Mouse (Mus musculus): Measurements from ENCODE around the gene Tnk2. TPM values are rescaled to one million over a fixed set of nuclear protein-coding genes. Genes with fewer than 3 reads are reported as not detected.
"Not testable (repeated sequence)": the region's sequence is repeated elsewhere in the genome, so short reads cannot be mapped to it uniquely, and the experiment has no call there.

Tnk2 gene
- total RNA-seq, 1 experiment from 2014 or later = 11.7 TPM

DNA sequence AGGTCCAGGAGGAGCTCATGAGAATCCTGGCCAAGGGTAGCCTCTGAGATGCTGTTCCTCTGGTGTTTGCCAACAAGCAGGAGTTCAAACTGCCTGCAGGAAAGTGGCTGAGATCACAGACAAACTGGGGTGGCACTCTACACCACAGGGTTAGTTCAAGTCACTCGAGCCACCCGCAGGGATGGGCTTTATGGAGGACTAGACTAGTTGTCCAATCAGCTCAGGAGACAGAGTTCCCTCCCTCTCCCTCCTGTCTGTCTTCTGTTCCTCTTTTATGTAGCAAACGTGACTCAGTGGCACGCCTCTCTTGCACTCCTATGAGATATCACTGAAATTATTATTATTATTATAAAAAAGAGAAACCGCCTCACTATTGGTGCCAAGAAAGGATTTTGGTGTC is 9.5 kb upstream of the Tnk2 start:
- 0 out of 2 replicates have a peak, but pooled peaks have one; percentile 21 for ATAC-seq (replicated peaks; ENCODE audit: low read depth, poor library complexity, severe bottlenecking)

DNA sequence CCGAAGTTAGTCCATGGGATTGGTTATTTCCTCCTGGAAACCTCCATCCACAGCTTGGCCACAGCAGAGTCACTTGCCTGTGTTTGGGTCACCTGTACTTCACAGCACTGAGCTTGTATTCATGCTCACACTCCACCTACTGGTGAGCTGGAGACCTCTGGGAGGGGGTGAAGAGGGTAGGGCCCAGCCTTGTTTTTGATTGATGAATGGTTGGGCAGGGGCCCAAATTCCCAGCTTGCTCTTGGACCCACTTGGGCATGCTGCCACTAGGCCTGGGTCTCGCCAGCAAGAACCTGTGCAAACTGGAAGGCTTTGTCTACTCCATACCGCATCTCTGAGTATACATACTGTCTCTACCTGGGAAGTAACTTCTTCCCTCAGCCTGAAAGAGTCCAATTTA is 8.4 kb upstream of the Tnk2 start:
- no peak for ATAC-seq (replicated peaks; ENCODE audit: low read depth, poor library complexity, severe bottlenecking)

DNA sequence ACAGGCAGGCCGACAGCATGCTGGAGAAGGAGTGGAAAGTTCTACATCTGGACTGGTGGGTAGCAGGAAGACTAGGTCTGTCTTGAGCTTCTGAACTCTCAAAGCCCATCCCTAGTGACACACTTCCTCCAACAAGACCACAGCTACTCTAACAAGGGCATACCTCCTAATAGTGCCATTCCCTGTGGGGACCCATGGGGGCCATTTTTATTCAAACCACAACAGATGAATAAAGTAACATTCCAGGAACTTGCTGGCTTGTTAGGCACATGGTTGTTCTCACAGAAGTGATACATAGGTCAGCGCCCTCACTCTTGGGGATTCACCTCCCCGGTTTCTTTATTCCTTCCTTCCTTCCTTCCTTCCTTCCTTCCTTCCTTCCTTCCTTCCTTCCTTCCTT is 7.3 kb upstream of the Tnk2 start:
- ATAC-seq (replicated peaks; ENCODE audit: low read depth, poor library complexity, severe bottlenecking) = no peak

DNA sequence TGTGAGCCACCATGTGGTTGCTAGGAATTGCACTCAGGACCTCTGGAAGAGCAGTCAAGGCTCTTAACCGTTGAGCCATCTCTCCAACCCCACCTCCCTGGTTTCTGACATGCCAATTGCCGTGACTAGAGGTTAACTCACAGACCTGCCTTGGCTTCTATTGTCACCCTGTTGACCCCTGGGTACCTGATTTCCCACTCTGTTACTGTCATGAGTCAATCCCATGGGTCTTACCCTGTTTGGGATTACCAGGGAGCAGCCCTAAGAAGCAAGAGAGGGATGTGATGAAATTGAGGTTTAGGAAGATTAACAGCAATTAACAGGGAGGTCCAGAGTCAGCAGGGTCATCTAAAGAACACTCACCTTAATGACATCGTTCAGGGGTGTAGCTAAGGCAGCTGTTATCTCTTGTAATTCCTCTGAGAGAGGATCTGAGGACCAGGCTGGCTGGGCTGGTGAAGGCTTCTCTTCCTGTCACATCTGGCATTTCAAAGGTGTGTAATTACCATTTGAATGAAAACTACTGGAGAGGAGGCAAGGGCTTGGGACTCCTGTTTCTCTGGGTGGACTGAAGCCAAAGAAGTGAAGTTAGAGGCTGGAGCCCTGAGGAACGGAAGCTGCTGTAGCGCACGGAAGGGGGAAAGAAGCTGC is 6.7 kb upstream of the Tnk2 start:
- ATAC-seq (replicated peaks; ENCODE audit: low read depth, poor library complexity, severe bottlenecking) = no peak

DNA sequence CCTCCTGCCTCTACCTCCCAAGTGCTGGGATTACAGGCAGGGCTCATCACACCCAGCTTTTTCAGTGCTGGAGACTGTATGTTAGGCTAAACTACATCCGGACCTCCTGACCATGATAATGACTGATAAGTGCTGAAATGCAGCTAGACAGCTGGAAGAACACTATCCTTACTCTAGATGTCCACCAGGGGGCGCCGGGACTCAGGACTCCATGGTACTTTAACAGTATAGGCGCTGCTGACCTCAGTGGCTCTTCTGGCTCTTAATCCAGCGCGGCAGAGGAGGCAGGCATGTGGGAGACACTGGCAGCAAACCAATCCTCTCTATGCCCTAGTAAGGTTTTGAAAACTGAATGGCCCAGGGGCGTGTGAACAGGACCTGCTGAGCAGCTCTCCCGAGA is 5.2 kb upstream of the Tnk2 start:
- peak; percentile 92 for ATAC-seq (replicated peaks; ENCODE audit: low read depth, poor library complexity, severe bottlenecking)

DNA sequence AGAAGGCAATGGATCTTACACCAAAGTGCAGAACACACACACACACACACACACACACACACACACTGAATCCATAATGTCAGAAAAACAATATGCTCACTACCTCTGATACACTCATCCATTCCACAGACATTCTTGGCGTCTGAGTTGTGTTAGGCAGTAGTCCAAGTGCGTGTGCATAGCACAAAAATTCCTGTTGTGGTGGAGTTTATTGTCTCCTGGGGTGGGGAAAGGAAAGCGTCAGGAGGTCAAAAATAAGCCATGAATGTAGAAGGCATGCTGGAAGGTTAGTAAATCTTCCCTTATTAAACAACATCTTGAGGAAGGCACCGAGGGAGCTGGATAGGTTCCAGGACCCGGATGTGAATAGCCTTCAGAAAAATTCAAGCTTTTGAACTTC is 3.6 kb upstream of the Tnk2 start:
- no peak for ATAC-seq (replicated peaks; ENCODE audit: low read depth, poor library complexity, severe bottlenecking)

DNA sequence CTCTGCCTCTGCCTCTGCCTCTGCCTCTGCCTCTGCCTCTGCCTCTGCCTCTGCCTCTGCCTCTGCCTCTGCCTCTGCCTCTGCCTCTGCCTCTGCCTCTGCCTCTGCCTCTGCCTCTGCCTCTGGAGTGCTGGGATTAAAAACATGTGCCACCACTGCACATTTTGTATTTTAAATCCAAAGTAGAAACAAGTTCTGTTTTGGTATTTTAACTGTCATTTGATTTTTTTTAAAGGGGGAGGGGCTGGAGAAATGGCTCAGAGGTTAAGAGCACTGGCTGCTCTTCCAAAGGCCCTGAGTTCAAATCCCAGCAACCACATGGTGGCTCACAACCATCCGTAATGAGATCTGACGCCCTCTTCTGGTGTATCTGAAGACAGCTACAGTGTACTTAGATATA is 3.0 kb upstream of the Tnk2 start:
- not testable (repeated sequence) for ATAC-seq (replicated peaks; ENCODE audit: low read depth, poor library complexity, severe bottlenecking)

DNA sequence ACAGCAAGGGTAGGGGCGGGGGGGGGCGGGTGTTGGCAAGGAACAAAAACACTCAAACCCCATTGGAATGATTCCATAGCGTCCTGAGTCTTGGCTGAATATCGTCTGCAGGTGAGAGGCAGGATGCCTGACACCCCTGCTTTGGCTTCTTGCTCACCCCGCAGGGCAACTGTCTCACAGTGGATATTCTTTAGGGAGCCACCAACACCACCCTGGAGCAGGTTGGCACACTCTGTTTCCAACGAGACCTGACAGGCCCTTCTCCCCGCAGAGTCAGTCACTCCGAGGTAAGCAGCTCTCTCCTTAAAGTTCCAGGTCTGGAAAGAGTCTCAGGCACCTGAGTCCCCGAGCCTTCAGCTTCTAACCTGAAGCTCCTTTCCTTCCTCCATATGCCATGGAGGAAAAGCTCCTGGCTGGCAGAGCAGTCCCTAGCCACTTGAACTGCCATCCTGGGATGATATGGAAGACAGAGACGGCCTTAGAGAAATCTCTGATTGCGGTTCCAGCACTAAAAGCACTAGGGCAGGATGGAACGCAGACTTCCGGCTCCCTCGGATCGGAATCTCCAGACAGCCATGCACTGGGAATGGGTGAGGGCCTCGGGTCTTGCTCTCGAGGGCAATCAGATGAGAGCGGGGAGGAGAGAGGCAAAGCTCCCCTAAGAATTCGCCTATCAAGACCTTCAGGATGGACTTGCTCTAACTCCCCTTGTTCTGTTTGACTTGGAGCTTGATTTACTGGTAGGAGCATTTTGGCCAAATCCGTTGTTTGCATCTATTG is 2.0 kb upstream of the Tnk2 start:
- ATAC-seq (replicated peaks; ENCODE audit: low read depth, poor library complexity, severe bottlenecking) = no peak

DNA sequence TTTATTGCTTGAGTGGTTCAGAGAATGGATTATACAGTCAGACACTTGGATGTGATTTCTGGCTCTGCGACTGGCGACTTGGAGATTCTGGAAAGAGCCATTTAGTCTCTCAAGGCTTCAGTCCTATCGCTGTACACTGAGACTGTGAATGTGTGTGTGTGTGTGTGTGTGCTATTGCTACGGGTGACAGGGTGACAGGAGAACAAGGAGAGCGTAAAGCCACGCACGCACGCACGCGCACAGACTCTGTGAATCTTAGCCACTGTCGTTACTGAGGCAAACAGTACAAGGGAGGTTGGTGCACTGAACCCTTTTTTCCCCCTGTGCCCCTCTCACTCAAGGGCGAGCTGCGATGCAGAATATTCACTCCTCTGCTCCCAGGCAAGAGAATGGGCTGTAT is 1.4 kb upstream of the Tnk2 start:
- no peak for ATAC-seq (replicated peaks; ENCODE audit: low read depth, poor library complexity, severe bottlenecking)

DNA sequence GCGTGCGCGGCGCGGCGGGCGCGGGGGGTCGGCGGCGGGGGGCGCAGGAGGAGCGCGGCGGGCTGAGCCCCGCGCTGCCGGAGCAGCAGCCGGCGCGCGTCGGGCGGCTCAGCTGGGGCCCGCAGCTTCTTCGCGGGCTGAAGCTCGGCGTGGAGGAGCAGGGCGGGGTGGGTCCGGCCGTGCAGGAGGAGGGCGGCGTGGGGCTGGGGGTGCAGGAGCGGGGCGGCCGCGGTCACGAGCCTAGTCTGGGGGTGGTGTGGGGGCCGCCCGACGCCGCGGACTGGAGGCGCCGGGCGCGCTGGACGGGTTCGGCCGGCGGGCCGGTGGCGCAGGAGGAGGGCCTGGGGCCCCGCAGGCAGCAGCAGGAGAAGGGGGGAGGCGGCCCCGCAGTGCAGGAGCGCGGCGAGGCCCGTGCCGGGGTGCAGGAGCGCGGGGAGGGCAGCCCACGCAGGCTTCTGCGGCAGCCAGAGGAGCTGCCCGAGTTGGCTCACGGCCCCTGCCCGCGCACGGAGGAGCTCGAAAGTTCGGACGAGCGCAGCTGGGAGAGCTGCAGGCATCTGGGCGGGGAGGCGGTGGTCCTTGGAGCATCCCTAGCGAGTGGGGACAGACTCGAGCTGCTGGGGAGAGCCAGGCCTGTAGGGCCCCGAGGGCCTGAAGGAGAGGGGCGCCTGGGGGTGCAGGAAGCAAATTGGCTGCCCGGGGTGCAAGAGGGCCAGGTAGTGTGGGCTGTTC is 561 bp downstream of the Tnk2 start:
- ATAC-seq (replicated peaks; ENCODE audit: low read depth, poor library complexity, severe bottlenecking) = no peak

DNA sequence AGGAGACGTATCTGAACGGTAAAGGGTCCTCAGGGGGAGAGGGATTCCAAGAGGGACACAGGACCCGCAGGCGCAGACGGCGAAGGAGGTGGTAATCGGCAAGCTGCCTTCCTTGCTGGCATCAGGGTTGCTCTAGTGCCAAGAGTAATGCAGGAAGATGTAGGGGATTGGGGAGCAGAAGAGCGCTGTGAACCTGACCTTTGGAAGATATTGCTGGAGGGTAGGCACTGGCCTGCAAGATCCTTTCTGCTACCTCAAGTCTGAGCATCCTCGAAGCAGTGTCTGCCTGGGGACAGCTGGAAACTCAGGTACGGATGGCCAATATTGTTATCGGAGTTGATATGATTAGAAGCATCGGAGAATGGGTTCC is 1.1 kb downstream of the Tnk2 start:
- ATAC-seq (replicated peaks; ENCODE audit: low read depth, poor library complexity, severe bottlenecking) = no peak

DNA sequence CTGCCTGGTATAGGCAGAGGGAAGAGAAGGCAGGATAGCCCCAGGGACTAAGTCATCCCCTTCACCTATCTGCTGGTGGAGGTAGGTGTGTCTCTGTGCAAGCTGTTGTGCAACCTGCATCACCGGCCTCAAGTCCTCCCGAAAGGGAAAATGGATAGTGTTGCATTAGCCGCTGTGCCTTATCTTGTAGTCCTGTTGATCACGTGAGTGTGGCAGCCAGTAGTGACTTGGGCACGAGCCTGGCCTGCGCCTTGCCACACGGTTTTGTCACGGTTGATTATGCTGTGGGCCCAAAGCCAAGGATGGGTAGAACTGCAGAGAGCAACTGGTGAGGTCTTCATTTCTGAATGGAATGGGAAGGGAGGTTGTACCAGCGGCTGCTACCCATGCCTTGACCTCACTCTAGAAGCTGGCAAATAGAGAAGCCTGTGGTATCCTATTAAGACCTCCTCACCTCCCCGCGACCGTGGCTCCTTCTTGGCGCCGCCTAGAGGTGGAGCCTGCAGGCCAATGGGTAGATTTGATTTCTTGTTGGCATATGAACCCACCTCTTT is 1.8 kb downstream of the Tnk2 start:
- ATAC-seq (replicated peaks; ENCODE audit: low read depth, poor library complexity, severe bottlenecking) = peak; percentile 71

DNA sequence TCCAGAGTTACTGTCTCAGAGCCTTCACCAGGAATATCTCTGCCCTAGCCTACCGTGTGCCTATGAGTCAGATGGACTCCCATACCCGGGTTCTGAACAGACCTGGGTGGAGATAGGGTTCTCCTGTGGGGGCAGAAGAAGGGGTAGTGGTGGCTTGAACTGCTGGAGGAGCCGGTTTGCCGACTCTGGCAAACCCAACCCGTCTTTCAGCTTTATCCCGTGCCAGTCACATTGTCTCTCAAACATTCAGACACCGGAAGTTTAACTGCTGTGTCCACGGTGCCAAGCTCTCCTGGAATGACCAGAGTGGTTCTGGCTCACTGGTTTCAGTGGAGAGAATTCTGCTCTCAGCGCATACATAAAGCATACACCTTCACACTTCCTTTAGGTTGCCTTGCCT is 2.3 kb downstream of the Tnk2 start:
- no peak for ATAC-seq (replicated peaks; ENCODE audit: low read depth, poor library complexity, severe bottlenecking)

DNA sequence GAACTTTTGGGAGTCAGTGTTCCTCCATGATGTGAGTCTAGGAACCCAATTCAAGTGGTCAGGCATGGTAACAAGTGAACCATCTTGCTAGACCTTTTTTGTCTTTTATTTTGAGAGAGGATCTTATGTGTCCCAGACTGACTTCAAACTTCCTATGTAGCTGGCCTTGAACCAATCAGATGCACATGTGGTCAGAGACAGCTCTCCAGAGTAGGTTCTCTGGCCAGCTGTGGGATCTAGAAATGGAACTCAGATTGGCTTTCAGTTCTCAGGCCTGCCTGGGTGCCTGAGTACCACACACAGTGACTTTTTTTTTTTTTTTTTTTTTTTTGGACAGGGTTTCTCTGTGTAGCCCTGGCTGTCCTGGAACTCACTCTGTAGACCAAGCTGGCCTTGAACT is 4.0 kb downstream of the Tnk2 start:
- ATAC-seq (replicated peaks; ENCODE audit: low read depth, poor library complexity, severe bottlenecking) = no peak

DNA sequence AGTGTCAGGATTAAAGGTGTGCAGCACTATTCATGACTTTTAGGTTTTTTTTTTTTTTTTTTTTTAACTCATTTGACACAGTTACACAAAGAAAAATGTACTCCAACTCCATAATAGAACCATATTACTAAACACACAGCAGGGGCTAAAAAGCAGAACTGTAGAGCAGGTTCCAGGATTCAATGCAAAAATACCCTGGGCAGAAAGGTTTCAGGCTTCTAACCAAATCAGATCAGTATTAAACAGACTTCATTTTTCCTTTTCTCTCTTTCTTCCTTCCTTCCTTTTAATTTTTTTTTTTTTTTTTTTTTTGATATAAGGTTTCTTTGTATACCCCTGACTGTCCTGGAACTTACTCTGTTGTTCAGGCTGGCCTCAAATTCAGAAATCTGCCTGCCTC is 6.8 kb downstream of the Tnk2 start:
- no peak for ATAC-seq (replicated peaks; ENCODE audit: low read depth, poor library complexity, severe bottlenecking)

DNA sequence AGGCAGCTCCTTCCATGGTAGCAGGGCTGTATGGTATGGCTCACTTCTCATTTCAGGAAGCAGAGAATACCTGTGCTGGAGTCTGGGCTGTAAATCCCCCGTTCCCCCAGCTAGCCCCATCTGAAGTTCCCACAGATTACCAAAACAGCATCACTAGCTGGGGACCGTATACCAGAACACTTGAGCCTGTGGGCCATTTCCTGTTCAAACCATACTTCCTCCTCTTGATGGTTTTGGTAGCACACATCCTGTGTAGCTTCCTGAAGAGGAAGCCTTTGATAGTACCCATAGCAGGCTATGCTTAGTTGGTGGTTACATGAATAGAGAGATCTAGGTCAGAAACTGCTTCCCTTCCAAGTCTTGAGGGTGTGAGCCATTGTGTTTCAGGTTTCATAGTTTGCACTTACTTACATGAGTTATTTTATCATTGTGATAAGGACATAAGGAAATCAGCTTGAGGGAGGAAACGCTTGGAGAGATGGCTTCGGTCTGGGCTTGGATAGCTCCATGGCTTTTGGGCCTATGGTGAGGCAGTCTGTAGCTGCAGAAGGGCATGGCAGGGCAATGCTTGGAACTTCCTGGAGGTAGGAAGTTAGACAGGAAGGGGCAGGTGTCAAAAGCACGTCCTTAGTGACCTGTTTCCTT is 7.4 kb downstream of the Tnk2 start:
- ATAC-seq (replicated peaks; ENCODE audit: low read depth, poor library complexity, severe bottlenecking) = peak; percentile 97

DNA sequence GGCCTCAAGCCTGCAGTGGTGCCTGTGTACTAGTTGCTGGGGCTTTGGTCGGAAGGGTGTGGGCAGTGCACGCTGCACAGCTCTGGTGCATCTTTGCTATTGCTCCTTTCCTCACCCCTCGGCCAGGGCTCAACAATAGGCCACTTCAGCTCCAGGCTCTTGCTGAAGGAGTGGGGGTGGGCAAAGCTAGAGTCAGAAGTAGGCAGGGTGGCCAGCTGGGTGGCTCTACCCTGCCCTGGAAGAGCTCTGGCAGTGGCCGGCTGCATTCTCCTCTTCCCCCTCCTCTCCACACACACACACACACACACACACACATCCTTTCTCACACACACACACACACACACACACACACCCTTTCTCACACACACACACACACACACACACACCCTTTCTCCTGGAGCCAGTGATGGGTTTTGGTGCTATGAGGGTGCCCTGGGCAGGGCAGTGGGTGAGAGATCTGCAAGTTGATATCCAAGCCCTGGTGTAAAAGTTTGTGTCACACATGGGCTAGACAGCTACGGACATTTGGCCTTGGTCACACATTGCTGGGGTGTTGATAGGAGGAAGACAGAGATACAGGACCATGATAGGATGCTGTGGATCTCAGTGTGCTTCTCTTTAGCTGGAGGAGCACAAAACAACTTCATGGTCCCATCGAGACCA is 10.5 kb downstream of the Tnk2 start:
- no peak for ATAC-seq (replicated peaks; ENCODE audit: low read depth, poor library complexity, severe bottlenecking)

DNA sequence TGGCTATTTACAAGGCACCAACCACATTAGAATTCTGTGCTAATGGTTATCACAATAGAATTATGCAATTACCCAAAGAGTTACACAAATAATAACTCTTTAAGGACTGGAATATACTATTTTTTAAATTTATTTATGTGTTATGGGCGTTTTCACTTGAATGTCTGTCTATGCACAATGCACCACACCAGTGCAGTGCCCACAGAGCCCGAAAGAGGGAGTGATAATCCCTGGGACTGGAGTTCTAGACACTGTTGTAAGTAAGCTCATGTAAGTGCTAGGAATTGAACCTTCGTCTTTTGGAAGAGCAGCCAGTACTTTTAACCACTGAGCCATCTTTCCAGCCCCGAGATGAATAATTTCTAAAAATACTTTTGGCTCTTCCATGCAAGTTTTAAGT is 11.9 kb downstream of the Tnk2 start:
- no peak for ATAC-seq (replicated peaks; ENCODE audit: low read depth, poor library complexity, severe bottlenecking)

DNA sequence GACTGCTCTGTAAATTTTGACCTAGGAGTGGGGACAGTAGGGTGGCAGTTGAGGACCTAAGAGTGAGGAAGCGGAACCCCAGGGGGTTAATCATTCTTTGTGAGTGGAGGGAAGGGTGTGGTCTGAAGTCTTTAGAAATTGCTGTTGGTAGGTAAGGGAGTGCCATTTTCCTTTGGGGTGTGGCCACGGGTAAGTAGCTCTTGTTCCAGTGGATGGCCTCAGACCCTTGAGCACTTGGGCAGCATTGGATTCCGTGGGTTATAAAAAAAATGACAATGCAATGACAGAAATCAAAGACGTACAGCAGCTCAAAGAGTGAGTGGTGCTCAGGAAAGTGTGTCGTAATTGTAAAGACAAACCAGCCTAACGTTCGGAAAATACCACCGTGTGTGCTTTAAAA is 12.6 kb downstream of the Tnk2 start:
- no peak for ATAC-seq (replicated peaks; ENCODE audit: low read depth, poor library complexity, severe bottlenecking)

DNA sequence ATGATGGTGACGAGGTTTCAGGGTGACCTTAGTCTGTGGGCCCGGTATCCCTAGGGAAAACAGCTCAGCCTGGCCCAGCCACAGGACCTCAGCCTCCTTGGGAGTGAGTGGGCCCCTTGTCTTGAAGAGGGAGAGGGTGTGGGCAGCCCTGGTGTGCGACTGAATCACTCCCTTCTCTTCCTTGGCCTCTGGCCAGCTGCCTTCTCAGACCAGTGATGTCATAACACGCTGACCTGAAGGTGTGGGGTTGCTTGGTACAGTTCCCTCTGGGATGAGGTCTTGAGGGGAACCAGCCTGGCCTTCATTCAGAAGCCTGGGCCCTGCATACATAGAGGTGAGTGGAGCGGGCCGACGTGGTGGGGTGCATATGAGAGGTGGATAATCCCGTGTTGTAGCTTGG is 13.1 kb downstream of the Tnk2 start:
- no peak for ATAC-seq (replicated peaks; ENCODE audit: low read depth, poor library complexity, severe bottlenecking)

All from common myeloid progenitor, adult 5-6 weeks (primary cell).